Mouse (Mus musculus): ENCODE measurements around the gene Slc17a5. TPM values are rescaled to one million over a fixed set of nuclear protein-coding genes. Genes with fewer than 3 reads are reported as not detected.
A peak's percentile ranks its signal among the peaks of the same experiment; 100 is the strongest.

Slc17a5 gene
- polyA plus RNA-seq, 1 experiment from 2014 or later = 22.7 TPM

GRCm38 (mm10) chr9:78513776-78514500 lies 73.9 kb downstream of the Slc17a5 start:
- WGBS = 78% methylated on average over 6 of the region's 6 CpGs
- Histone ChIP-seq H3K4me3 (no peak overlapping the region), H3K36me3 (no peaks in the 10 kb centered on the region), H3K4me2 (no peak overlapping the region), H3K27me3 (no peaks in the 10 kb centered on the region), H3K9me3 (no peaks in the 10 kb centered on the region), H3K4me1 (no peaks in the 10 kb centered on the region), H3K9ac (no peak overlapping the region), H3K27ac (no peak overlapping the region)
- no peak for ATAC-seq (ENCODE audit: insufficient number of reproducible peaks, insufficient read depth, low FRiP score, low TSS enrichment, low read depth)

GRCm38 (mm10) chr9:78511705-78512104 lies 76.1 kb downstream of the Slc17a5 start:
- no peak for ATAC-seq (ENCODE audit: insufficient number of reproducible peaks, insufficient read depth, low FRiP score, low TSS enrichment, low read depth)
- Histone ChIP-seq H3K27me3 (no peaks in the 10 kb centered on the region), H3K9ac (no peak overlapping the region), H3K4me2 (no peak overlapping the region), H3K36me3 (no peaks in the 10 kb centered on the region), H3K4me1 (no peaks in the 10 kb centered on the region), H3K27ac (no peak overlapping the region), H3K4me3 (no peak overlapping the region), H3K9me3 (no peaks in the 10 kb centered on the region)
- WGBS = 91% methylated on average over 5 of the region's 5 CpGs

- no peak for ATAC-seq (ENCODE audit: insufficient number of reproducible peaks, insufficient read depth, low FRiP score, low TSS enrichment, low read depth)
- Histone ChIP-seq H3K4me1 (peaks cover 3% of the 10 kb centered on the region), H3K4me3 (no peak overlapping the region), H3K36me3 (no peaks in the 10 kb centered on the region), H3K4me2 (no peak overlapping the region), H3K27me3 (no peaks in the 10 kb centered on the region), H3K9me3 (no peaks in the 10 kb centered on the region), H3K9ac (no peak overlapping the region), H3K27ac (no peak overlapping the region)
- WGBS = 88% methylated on average over 16 of the region's 16 CpGs
Measured at GRCm38 (mm10) chr9:78508106-78508786, 79.6 kb downstream of the Slc17a5 start.

GRCm38 (mm10) chr9:78506722-78507077 lies 81.1 kb downstream of the Slc17a5 start:
- H3K4me2 ChIP-seq = no peak overlapping the region
- 86% methylated on average over 7 of the region's 7 CpGs for WGBS
- no peak for ATAC-seq (ENCODE audit: insufficient number of reproducible peaks, insufficient read depth, low FRiP score, low TSS enrichment, low read depth)
- peaks cover 14% of the 10 kb centered on the region for H3K4me1 ChIP-seq
- H3K9ac ChIP-seq = no peak overlapping the region
- H3K27ac ChIP-seq = no peak overlapping the region
- no peaks in the 10 kb centered on the region for H3K9me3 ChIP-seq
- H3K4me3 ChIP-seq = no peak overlapping the region
- no peaks in the 10 kb centered on the region for H3K27me3 ChIP-seq
- H3K36me3 ChIP-seq = no peaks in the 10 kb centered on the region

- no peaks in the 10 kb centered on the region for H3K36me3 ChIP-seq
- no peak for ATAC-seq (ENCODE audit: insufficient number of reproducible peaks, insufficient read depth, low FRiP score, low TSS enrichment, low read depth)
- H3K9me3 ChIP-seq = no peaks in the 10 kb centered on the region
- WGBS = 69% methylated on average over 11 of the region's 11 CpGs
- H3K27ac ChIP-seq = no peak overlapping the region
- no peak overlapping the region for H3K4me2 ChIP-seq
- peaks cover 14% of the 10 kb centered on the region for H3K4me1 ChIP-seq
- H3K4me3 ChIP-seq = no peak overlapping the region
- no peak overlapping the region for H3K9ac ChIP-seq
- H3K27me3 ChIP-seq = no peaks in the 10 kb centered on the region
Measured at GRCm38 (mm10) chr9:78506002-78506721, 81.7 kb downstream of the Slc17a5 start.

GRCm38 (mm10) chr9:78505223-78505622 lies 82.6 kb downstream of the Slc17a5 start:
- ATAC-seq (ENCODE audit: insufficient number of reproducible peaks, insufficient read depth, low FRiP score, low TSS enrichment, low read depth) = no peak
- Histone ChIP-seq H3K27ac (no peak overlapping the region), H3K4me3 (no peak overlapping the region), H3K27me3 (no peaks in the 10 kb centered on the region), H3K36me3 (no peaks in the 10 kb centered on the region), H3K4me2 (no peak overlapping the region), H3K9ac (no peak overlapping the region), H3K4me1 (peaks cover 14% of the 10 kb centered on the region), H3K9me3 (no peaks in the 10 kb centered on the region)
- WGBS = 95% methylated on average over 6 of the region's 6 CpGs

GRCm38 (mm10) chr9:78504679-78505078 lies 83.2 kb downstream of the Slc17a5 start:
- Histone ChIP-seq H3K4me2 (no peak overlapping the region), H3K27ac (no peak overlapping the region), H3K9me3 (no peaks in the 10 kb centered on the region), H3K27me3 (no peaks in the 10 kb centered on the region), H3K9ac (no peak overlapping the region), H3K4me1 (peaks cover 14% of the 10 kb centered on the region), H3K4me3 (no peak overlapping the region), H3K36me3 (no peaks in the 10 kb centered on the region)
- ATAC-seq (ENCODE audit: insufficient number of reproducible peaks, insufficient read depth, low FRiP score, low TSS enrichment, low read depth) = no peak
- 75% methylated on average over 3 of the region's 3 CpGs for whole genome bisulfite sequencing

GRCm38 (mm10) chr9:78504133-78504532 lies 83.7 kb downstream of the Slc17a5 start:
- Histone ChIP-seq H3K4me3 (no peak overlapping the region), H3K4me1 (peaks cover 14% of the 10 kb centered on the region), H3K36me3 (no peaks in the 10 kb centered on the region), H3K27me3 (no peaks in the 10 kb centered on the region), H3K27ac (no peak overlapping the region), H3K9me3 (no peaks in the 10 kb centered on the region), H3K9ac (no peak overlapping the region), H3K4me2 (no peak overlapping the region)
- WGBS = 67% methylated on average over 4 of the region's 4 CpGs
- no peak for ATAC-seq (ENCODE audit: insufficient number of reproducible peaks, insufficient read depth, low FRiP score, low TSS enrichment, low read depth)

- ATAC-seq (ENCODE audit: insufficient number of reproducible peaks, insufficient read depth, low FRiP score, low TSS enrichment, low read depth) = no peak
- Histone ChIP-seq H3K27ac (peak overlapping the region; percentile 64), H3K4me2 (peak overlapping the region; percentile 36), H3K36me3 (no peaks in the 10 kb centered on the region), H3K4me1 (peaks cover 14% of the 10 kb centered on the region), H3K9me3 (no peaks in the 10 kb centered on the region), H3K27me3 (no peaks in the 10 kb centered on the region), H3K9ac (peak overlapping the region; percentile 57), H3K4me3 (no peak overlapping the region)
- 6% methylated on average over 6 of the region's 6 CpGs for WGBS
Measured at GRCm38 (mm10) chr9:78503223-78504079, 84.4 kb downstream of the Slc17a5 start.

- Histone ChIP-seq H3K4me3 (no peak overlapping the region), H3K4me2 (no peak overlapping the region), H3K36me3 (no peaks in the 10 kb centered on the region), H3K9me3 (no peaks in the 10 kb centered on the region), H3K9ac (no peak overlapping the region), H3K27ac (no peak overlapping the region), H3K4me1 (peaks cover 14% of the 10 kb centered on the region), H3K27me3 (no peaks in the 10 kb centered on the region)
- WGBS = 90% methylated on average over 4 of the region's 4 CpGs
- no peak for ATAC-seq (ENCODE audit: insufficient number of reproducible peaks, insufficient read depth, low FRiP score, low TSS enrichment, low read depth)
Measured at GRCm38 (mm10) chr9:78501284-78501683, 86.6 kb downstream of the Slc17a5 start.

GRCm38 (mm10) chr9:78500386-78500785 lies 87.5 kb downstream of the Slc17a5 start:
- Histone ChIP-seq H3K27me3 (no peaks in the 10 kb centered on the region), H3K4me1 (peaks cover 14% of the 10 kb centered on the region), H3K4me3 (no peak overlapping the region), H3K9ac (no peak overlapping the region), H3K4me2 (no peak overlapping the region), H3K27ac (no peak overlapping the region), H3K36me3 (no peaks in the 10 kb centered on the region), H3K9me3 (no peaks in the 10 kb centered on the region)
- 67% methylated on average over 3 of the region's 3 CpGs for WGBS
- no peak for ATAC-seq (ENCODE audit: insufficient number of reproducible peaks, insufficient read depth, low FRiP score, low TSS enrichment, low read depth)

Measured in embryonic facial prominence, embryonic 13.5 days (tissue).